Mouse (Mus musculus) pancreas, adult 10 weeks (tissue): ENCODE measurements around the gene Col4a5. TPM values are rescaled to one million over a fixed set of nuclear protein-coding genes. Genes with fewer than 3 reads are reported as not detected.

Experiments
- polyA plus RNA-seq: library from polyadenylated mRNA; stranded (reverse); fragments of 350-450 nt; fragmentation: Illumina TruSeq; extraction: RNeasy Lipid Tissue Mini Kit (QIAGEN cat#74804); gene quantifications from one replicate; pipeline ENCODE4 v1.2.3, GENCODE M21; 2015; ENCODE audit warnings: low read depth, low replicate concordance; ENCODE audit not compliant: insufficient read depth

Col4a5 gene
- polyA plus RNA-seq: 3.7 TPM

GRCm38 (mm10) chrX:141475110-141475509 lies at the start of gene Col4a5:
TSS of gene Col4a5 (plus strand) at chrX:141475385.

GRCm38 (mm10) chrX:141473470-141474302 lies 1.5 kb upstream of the Col4a5 start, which contains the start of gene Col4a6:
TSS of gene Col4a6 (minus strand) at chrX:141474076.

GRCm38 (mm10) chrX:141724937-141725918 lies 250.0 kb downstream of the Col4a5 start, which contains the start of gene Irs4:
TSS of gene Irs4 (minus strand) at chrX:141725263.

Other genes starting within 250 kb of the Col4a5 start
- gene Col4a6, start 1.3 kb upstream of the Col4a5 start, polyA plus RNA-seq: 1.2 TPM
- gene Irs4, start 249.9 kb downstream of the Col4a5 start, polyA plus RNA-seq: not detected